Comparison of ENCODE assay signal across 11 mouse cellular contexts in the genomic region with DNA sequence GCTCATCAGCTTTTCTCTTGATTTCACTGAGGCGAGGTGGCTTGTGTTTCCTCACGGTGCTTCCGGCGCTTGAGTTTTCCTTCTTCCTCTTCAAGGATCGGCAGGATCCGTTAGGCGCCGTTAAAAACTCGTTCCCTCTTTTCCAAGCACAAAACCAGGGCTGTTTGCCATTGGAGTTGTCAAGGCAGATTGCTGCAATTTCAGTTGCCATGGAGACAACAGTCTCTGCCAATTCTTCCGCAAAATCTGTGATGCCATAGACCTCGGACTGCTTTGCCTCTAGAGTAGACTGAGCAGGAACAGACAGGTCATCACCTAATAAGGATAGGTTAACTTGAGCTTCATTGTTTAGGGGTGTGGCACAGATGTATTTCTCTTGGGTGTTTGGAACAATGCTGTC.
DNase-seq lines count a peak whose midpoint lies in the region; ATAC-seq and TF ChIP-seq lines count a peak whose summit lies in the region.
"Had no signal": no experiment of that assay in that cellular context is flagged by ENCODE, and none has a peak within 500 bp of the region (broad histone marks: within the 10 kb centered on the region; RNA-seq: fewer than 3 reads in every experiment).

No protein-coding gene starts in this region.

- H3K36me3 ChIP-seq in forebrain, postnatal 0 days (ENCODE audit: insufficient read depth): no peaks in the 10 kb centered on the region
- H3K36me3 ChIP-seq in kidney, embryonic 14.5 days (ENCODE audit: control insufficient read depth, insufficient read depth, low read length): no peaks in the 10 kb centered on the region
- H3K36me3 ChIP-seq: embryonic facial prominence, embryonic 13.5 days; midbrain, embryonic 12.5 days had no signal

- no peaks in the 10 kb centered on the region for H3K27me3 ChIP-seq in forebrain, postnatal 0 days (ENCODE audit: insufficient read depth, low read length)
- H3K27me3 ChIP-seq in kidney, embryonic 14.5 days (ENCODE audit: control insufficient read depth, insufficient read depth, low read length): no peaks in the 10 kb centered on the region
- H3K27me3 ChIP-seq: embryonic facial prominence, embryonic 13.5 days; midbrain, embryonic 12.5 days had no signal

- WGBS in forebrain, postnatal 0 days: 22% methylated on average over 11 of the region's 11 CpGs
- WGBS in kidney, embryonic 14.5 days: 85% methylated on average over 11 of the region's 11 CpGs

- ATAC-seq in forebrain, postnatal 0 days: peak; percentile 95
- ATAC-seq in megakaryocyte-erythroid progenitor cell, adult 5-6 weeks (replicated peaks; ENCODE audit: low FRiP score, low TSS enrichment, poor library complexity, severe bottlenecking): no peak
- no peak for ATAC-seq in megakaryocyte, adult 5-6 weeks (ENCODE audit: poor library complexity, severe bottlenecking)
- no peak for ATAC-seq in kidney, embryonic 14.5 days (ENCODE audit: low FRiP score, low TSS enrichment)

- H3K4me3 ChIP-seq in forebrain, postnatal 0 days (ENCODE audit: low read depth, low read length): no peak overlapping the region
- no peak overlapping the region for H3K4me3 ChIP-seq in kidney, embryonic 14.5 days (ENCODE audit: low read length)
- H3K4me3 ChIP-seq: embryonic facial prominence, embryonic 13.5 days; midbrain, embryonic 12.5 days had no signal

- TF ChIP-seq CTCF in forebrain, postnatal 0 days (IDR thresholded peaks at IDR 0.05; ENCODE audit: low read depth): no peak

- no peaks in the 10 kb centered on the region for H3K9me3 ChIP-seq in forebrain, postnatal 0 days (ENCODE audit: low read length)
- H3K9me3 ChIP-seq in kidney, embryonic 14.5 days (ENCODE audit: control insufficient read depth, low read length): no peaks in the 10 kb centered on the region
- H3K9me3 ChIP-seq: embryonic facial prominence, embryonic 13.5 days; midbrain, embryonic 12.5 days had no signal

- peak overlapping the region; percentile 13; the same call in 1 of the 2 replicates for H3K4me2 ChIP-seq in forebrain, postnatal 0 days (ENCODE audit: low read depth)
- no peak overlapping the region for H3K4me2 ChIP-seq in kidney, embryonic 14.5 days (replicated peaks; ENCODE audit: low read depth, low read length)
- H3K4me2 ChIP-seq: embryonic facial prominence, embryonic 13.5 days; midbrain, embryonic 12.5 days had no signal

- DNase-seq in Muller cell, postnatal 12 days (ENCODE audit: inconsistent ontology term): peak; percentile 11
- peak; percentile 38 for DNase-seq in R1 (ENCODE audit: low read depth, low spot score)
- DNase-seq in forebrain, postnatal 0 days: peak; percentile 96
- peak; percentile 50 for DNase-seq in left cerebral cortex, adult 11 months (ENCODE audit: low spot score)
- no peak for DNase-seq in urinary bladder, adult 18-20 months (ENCODE audit: low spot score in 2 of 2)
- DNase-seq: kidney, adult 8-10 months had no signal

- H3K4me1 ChIP-seq in forebrain, postnatal 0 days (ENCODE audit: insufficient read depth): peaks cover 5% of the 10 kb centered on the region; the same call in 1 of the 2 replicates
- no peaks in the 10 kb centered on the region for H3K4me1 ChIP-seq in kidney, embryonic 14.5 days (ENCODE audit: control insufficient read depth, insufficient read depth, low read length)
- H3K4me1 ChIP-seq: embryonic facial prominence, embryonic 13.5 days; midbrain, embryonic 12.5 days had no signal

- H3K9ac ChIP-seq in forebrain, postnatal 0 days: no peak overlapping the region
- H3K9ac ChIP-seq in kidney, embryonic 14.5 days (ENCODE audit: low read depth, low read length): no peak overlapping the region
- H3K9ac ChIP-seq: embryonic facial prominence, embryonic 13.5 days; midbrain, embryonic 12.5 days had no signal

- peak overlapping the region; percentile 83 for H3K27ac ChIP-seq in forebrain, postnatal 0 days (ENCODE audit: low read depth, low read length)
- no peak overlapping the region for H3K27ac ChIP-seq in kidney, embryonic 14.5 days (ENCODE audit: low read depth, low read length)
- H3K27ac ChIP-seq: embryonic facial prominence, embryonic 13.5 days; midbrain, embryonic 12.5 days had no signal

Comparison
In these comparisons a context has a peak if more than half of its experiments do, and no peak if none do; other contexts are left out.
1. DNase-seq: peak in Muller cell, postnatal 12 days (single experiment), R1 (single experiment), forebrain, postnatal 0 days (single experiment) and left cerebral cortex, adult 11 months (single experiment); none in urinary bladder, adult 18-20 months (0 of 2).